Mouse (Mus musculus): ENCODE data around the gene Zbtb39. TPM values are rescaled to one million over a fixed set of nuclear protein-coding genes. Genes with fewer than 3 reads are reported as not detected.

The Zbtb39 gene
- polyA plus RNA-seq, 1 experiment from 2014 or later, result 3.5 TPM

Other genes with a start within 250 kb of the Zbtb39 start
- 0.98 and 1.8 TPM in 2 replicates for gene Stac3, start 237.9 kb upstream of the Zbtb39 start, polyA plus RNA-seq (2015; fragmentation: Nextera tagmentation; extraction: Ambion mirVana)
- gene Ndufa4l2, start 224.6 kb upstream of the Zbtb39 start, polyA plus RNA-seq (2015; fragmentation: Nextera tagmentation; extraction: Ambion mirVana), result 17.6 and 21.3 TPM in 2 replicates
- 78.9 and 80.4 TPM in 2 replicates for gene Shmt2, start 217.1 kb upstream of the Zbtb39 start, polyA plus RNA-seq (2015; fragmentation: Nextera tagmentation; extraction: Ambion mirVana)
- gene Nxph4, start 205.0 kb upstream of the Zbtb39 start, polyA plus RNA-seq (2015; fragmentation: Nextera tagmentation; extraction: Ambion mirVana), result 32.5 and 36.0 TPM in 2 replicates
- 114 and 117 TPM in 2 replicates for gene Lrp1, start 118.4 kb upstream of the Zbtb39 start, polyA plus RNA-seq (2015; fragmentation: Nextera tagmentation; extraction: Ambion mirVana)
- gene Stat6, start 96.6 kb upstream of the Zbtb39 start, polyA plus RNA-seq (2015; fragmentation: Nextera tagmentation; extraction: Ambion mirVana), result 4.3 and 5.1 TPM in 2 replicates
- 5.7 and 7.0 TPM in 2 replicates for gene Nemp1, start 72.6 kb upstream of the Zbtb39 start, polyA plus RNA-seq (2015; fragmentation: Nextera tagmentation; extraction: Ambion mirVana)
- gene Nab2, start 71.0 kb upstream of the Zbtb39 start, polyA plus RNA-seq (2015; fragmentation: Nextera tagmentation; extraction: Ambion mirVana), result 3.9 and 4.5 TPM in 2 replicates
- gene Myo1a, start 34.4 kb upstream of the Zbtb39 start, polyA plus RNA-seq (2015; fragmentation: Nextera tagmentation; extraction: Ambion mirVana), result 1.1 and 1.3 TPM in 2 replicates
- 6.2 and 7.6 TPM in 2 replicates for gene Tac2, start 15.1 kb upstream of the Zbtb39 start, polyA plus RNA-seq (2015; fragmentation: Nextera tagmentation; extraction: Ambion mirVana)
- 0.87 and 0.99 TPM in 2 replicates for gene Gpr182, start 12.2 kb downstream of the Zbtb39 start, polyA plus RNA-seq (2015; fragmentation: Nextera tagmentation; extraction: Ambion mirVana)
- gene Rdh1, start 20.2 kb downstream of the Zbtb39 start, polyA plus RNA-seq (2015; fragmentation: Nextera tagmentation; extraction: Ambion mirVana), result not detected in 2 replicates
- not detected in 2 replicates for gene Rdh16f1, start 20.2 kb downstream of the Zbtb39 start, polyA plus RNA-seq (2015; fragmentation: Nextera tagmentation; extraction: Ambion mirVana)
- 0.32 and 0.35 TPM in 2 replicates for gene Rdh9, start 36.8 kb downstream of the Zbtb39 start, polyA plus RNA-seq (2015; fragmentation: Nextera tagmentation; extraction: Ambion mirVana)
- gene Rdh16, start 61.6 kb downstream of the Zbtb39 start, polyA plus RNA-seq (2015; fragmentation: Nextera tagmentation; extraction: Ambion mirVana), result not detected in 2 replicates
- gene Rdh19, start 110.4 kb downstream of the Zbtb39 start, polyA plus RNA-seq (2015; fragmentation: Nextera tagmentation; extraction: Ambion mirVana), result not detected in 2 replicates
- not detected in 2 replicates for gene Rdh16f2, start 126.9 kb downstream of the Zbtb39 start, polyA plus RNA-seq (2015; fragmentation: Nextera tagmentation; extraction: Ambion mirVana)
- gene Rdh7, start 149.3 kb downstream of the Zbtb39 start, polyA plus RNA-seq (2015; fragmentation: Nextera tagmentation; extraction: Ambion mirVana), result not detected in 2 replicates
- not detected in 2 replicates for gene Sdr9c7, start 159.0 kb downstream of the Zbtb39 start, polyA plus RNA-seq (2015; fragmentation: Nextera tagmentation; extraction: Ambion mirVana)

Measured in forebrain, embryonic 16.5 days (tissue).